Mouse (Mus musculus) olfactory bulb, adult 2 months (tissue): ENCODE data around the gene Smurf1. TPM values are rescaled to one million over a fixed set of nuclear protein-coding genes. Genes with fewer than 3 reads are reported as not detected.

Experiments used
- H3K27ac ChIP-seq: fragments of 200-500 bp; 2 replicates; pipeline ENCODE4 v1.5.1; 2012; ENCODE audit warnings: low read depth, low read length; ENCODE audit not compliant: insufficient read depth
- H3K4me1 ChIP-seq: fragments of 200-500 bp; 2 replicates; pipeline ENCODE4 v1.6.1; 2012; ENCODE audit warnings: low read length; ENCODE audit not compliant: control insufficient read depth, insufficient read depth
- H3K4me3 ChIP-seq: fragments of 200-500 bp; 2 replicates; pipeline ENCODE4 v1.5.1; 2012; ENCODE audit warnings: mild to moderate bottlenecking, low read depth, low read length, moderate library complexity; ENCODE audit not compliant: insufficient read depth
- CTCF ChIP-seq: fragments of 200-500 bp; IDR thresholded peaks from 2 replicates; pipeline ENCODE4 v1.5.1; 2012; ENCODE audit warnings: low read depth, mild to moderate bottlenecking, low read length, moderate library complexity; ENCODE audit not compliant: insufficient read depth
- POLR2A ChIP-seq: fragments of 200-500 bp; IDR thresholded peaks from 2 replicates; pipeline ENCODE4 v1.6.1; 2012; ENCODE audit warnings: mild to moderate bottlenecking, low read depth, low read length, moderate library complexity; ENCODE audit not compliant: insufficient read depth
- WGBS: fragments of 180-500 bp; shearing (Covaris S2); methylation state at CpG from one replicate; pipeline ENCODE4 v1.1.7; 2018; 5-methylcytosine and 5-hydroxymethylcytosine counted together
- polyA plus RNA-seq: library from polyadenylated mRNA; stranded (reverse); fragments of >200 nt; gene quantifications from 2 replicates; pipeline ENCODE4 v1.2.4, GENCODE M21; 2012; ENCODE audit warnings: low replicate concordance; ENCODE audit not compliant: missing spikeins, insufficient read depth, insufficient read length

Smurf1 gene
- not detected in 2 replicates for polyA plus RNA-seq

DNA sequence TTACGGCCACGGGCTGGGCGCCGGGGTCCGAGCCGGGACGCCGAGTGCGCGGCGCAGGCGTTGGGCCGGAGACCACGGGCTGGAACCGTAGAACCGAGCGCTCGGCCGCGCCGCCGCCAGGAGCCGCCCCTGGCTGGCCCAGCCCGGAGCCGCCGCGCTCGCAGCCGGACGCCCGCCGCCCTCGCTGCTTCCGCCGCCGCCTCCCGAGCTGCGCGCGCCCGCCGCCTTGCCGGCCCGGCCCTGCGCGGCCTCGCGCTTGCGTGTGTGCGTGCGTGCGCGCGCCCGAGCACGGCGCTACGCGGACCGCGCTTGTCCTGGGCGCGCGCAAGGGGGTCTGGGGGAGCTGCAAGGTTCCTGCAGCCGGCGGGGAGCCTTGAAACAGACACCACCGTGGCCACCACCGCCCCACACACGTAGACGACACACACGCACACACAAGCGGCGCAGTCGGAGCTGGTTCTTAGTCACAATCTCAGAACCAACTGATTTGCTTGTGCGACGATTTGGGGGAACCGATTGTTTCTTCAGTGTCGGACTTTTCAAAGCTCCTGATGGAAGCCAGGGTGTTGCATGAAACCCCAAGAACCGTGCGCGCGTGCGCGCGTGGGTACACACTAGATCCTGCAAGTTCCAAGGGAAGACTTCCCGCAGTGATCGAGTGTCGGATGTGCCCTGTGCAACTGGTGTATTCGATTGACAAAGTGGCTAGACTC is at the start of gene Smurf1:
Gene Smurf1 (minus strand): TSS at position 209 of the 713 bp plus-strand sequence.
- no peak for TF ChIP-seq CTCF
- peak; percentile 65 for TF ChIP-seq POLR2A
- Histone ChIP-seq H3K4me3 (peak within 1 kb of the TSS; percentile 57), H3K4me1 (peaks cover 20% of the 10 kb centered on the region), H3K27ac (0 out of 2 replicates have a peak within 1 kb of the TSS, but pooled peaks have one; percentile 17)
- WGBS: 8% methylated on average over 89 of the region's 89 CpGs

DNA sequence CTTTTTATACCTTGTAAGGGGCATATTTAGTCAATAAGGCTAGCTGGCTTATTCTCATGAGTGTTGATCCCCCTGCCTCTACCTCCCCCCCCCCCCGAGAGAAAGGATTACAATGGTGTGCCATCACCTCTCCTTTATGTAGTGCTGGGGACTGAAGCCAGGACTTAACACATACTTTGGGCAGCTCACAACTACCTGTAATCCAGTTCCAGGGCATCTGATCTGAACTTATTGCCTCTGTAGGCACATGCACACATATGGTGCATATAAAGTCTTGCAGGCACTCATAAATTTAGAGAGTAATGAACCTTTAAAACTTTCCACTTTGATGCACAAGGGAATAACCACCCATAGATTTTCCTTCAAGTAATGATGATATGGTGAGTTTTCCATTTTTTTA is 48.6 kb upstream of the Smurf1 start:
- Histone ChIP-seq H3K4me3 (no peak overlapping the region), H3K4me1 (no peaks in the 10 kb centered on the region), H3K27ac (no peak overlapping the region)
- 92% methylated on average over 1 of the region's 1 CpGs for WGBS
- TF ChIP-seq CTCF (no peak), POLR2A (no peak)

DNA sequence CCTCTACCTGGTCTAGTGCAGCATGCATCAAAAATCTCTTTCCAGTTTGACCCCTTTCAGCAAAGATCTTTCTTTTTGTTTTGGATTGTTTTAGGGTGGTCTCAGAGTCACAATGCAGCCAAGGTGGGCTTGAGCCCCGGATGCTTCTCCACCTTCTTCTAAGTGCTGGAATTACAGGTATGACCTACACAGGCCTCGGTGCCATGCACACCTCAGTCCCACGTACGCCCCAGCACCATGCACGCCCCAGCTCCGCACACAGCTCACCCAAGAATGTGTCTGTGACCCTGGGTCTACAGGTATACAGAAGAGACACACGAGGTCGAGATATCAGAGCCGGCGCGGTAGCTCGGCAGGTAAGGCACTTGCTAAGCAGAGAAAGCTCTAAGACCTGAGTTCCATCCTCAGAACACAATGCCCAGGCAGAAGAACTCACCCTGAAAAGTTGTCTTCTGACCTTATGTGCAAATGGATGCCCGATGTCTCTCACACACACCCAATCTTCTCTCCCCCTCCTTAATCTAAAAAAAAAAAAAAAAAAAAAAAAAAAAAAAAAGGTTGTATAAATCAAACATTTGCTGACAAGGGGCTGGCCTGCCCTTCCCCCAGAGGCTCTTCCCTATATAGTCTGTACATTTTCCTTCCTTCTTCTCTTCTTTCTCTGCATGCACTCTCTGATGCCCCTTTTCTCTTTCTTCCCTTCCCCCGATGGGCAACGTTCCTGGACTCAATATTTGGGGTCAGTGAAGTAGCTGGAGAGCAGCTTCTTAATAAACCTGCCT is 43.4 kb upstream of the Smurf1 start:
- 92% methylated on average over 15 of the region's 15 CpGs for WGBS
- H3K4me3 ChIP-seq: no peak overlapping the region
- TF ChIP-seq POLR2A: no peak
- no peak for TF ChIP-seq CTCF
- no peaks in the 10 kb centered on the region for H3K4me1 ChIP-seq
- H3K27ac ChIP-seq: no peak overlapping the region

DNA sequence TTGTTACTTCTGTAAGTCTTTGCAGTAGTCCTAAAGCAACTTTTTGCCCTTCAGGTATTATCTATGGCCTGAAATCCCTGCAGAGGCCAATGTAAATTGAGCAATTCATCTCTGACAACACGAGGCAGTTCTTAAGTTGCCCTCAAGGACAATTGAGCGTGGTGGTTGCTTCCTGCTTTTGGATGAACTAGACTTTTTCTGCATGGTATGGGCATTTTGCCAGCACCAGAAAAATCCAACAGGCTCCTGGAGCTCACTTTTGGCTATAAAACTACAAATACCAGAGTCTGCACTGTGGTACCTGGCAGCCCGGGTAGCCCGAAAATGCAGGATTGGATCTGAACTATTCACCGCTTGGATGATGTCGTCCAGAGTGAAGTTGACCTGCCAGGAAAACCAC is 39.9 kb upstream of the Smurf1 start:
- TF ChIP-seq POLR2A (no peak), CTCF (no peak)
- H3K4me3 ChIP-seq: no peak overlapping the region
- H3K4me1 ChIP-seq: no peaks in the 10 kb centered on the region
- no peak overlapping the region for H3K27ac ChIP-seq
- 87% methylated on average over 6 of the region's 6 CpGs for WGBS

DNA sequence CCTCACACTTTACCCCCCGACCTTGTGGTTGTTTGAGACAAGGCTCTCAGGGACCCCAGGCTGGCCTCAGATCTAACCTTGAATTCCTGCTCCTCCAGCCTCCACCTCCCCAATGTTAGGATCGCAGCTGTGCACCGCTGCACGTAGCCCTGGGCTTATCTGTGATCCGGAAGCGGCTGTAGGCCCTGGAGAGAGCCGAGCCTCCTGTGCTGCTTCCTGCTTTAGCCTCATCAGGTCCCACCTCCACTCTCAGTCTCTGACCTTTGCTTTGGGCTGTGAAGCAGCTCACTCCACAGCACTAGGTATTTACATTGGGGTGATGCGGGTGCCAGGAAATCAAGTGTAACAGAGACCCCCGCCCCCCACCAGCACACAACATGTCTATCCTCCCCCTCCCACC is 38.8 kb upstream of the Smurf1 start:
- Histone ChIP-seq H3K4me3 (no peak overlapping the region), H3K27ac (no peak overlapping the region), H3K4me1 (no peaks in the 10 kb centered on the region)
- no peak for TF ChIP-seq CTCF
- TF ChIP-seq POLR2A: no peak
- 94% methylated on average over 9 of the region's 9 CpGs for WGBS

DNA sequence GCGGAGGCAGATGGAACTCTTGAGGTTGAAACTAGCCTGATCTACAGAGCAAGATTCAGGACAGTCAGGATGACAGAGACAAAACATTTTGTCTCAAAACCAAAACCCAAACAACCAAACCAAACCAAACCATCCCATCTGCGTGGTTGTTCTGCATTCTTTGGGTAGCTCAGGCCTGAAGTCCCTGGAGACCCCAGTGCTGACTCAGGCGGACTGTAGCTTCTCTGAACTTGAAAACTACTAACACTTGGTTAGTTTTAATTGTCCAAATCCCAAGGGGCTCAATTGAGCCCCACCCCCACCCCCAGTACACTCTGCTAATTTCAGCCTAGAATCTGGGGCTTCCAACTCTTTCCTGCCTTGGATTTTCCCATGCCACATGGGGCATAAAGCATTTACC is 37.7 kb upstream of the Smurf1 start:
- no peaks in the 10 kb centered on the region for H3K4me1 ChIP-seq

DNA sequence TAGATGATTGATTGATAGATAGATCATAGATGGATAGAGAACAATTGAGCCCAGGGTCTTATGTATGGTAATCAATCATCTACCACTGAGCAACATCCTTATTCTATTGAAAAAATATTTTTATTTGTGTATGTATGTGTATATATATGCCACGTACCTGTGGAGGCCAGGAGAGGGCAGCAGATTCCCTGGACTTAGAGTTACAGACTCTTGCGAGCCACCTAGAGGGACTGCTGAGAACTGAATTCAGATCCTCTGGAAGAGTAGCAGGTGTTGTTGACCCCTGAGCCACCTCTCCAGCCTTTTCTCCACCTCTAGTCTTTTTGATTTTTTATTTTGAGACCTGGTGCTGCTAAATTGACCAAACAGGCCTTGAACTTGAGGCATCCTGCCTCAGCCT is 32.8 kb upstream of the Smurf1 start:
- Histone ChIP-seq H3K27ac (no peak overlapping the region), H3K4me1 (no peaks in the 10 kb centered on the region), H3K4me3 (no peak overlapping the region)
- 62% methylated on average over 2 of the region's 2 CpGs for WGBS
- TF ChIP-seq CTCF (no peak), POLR2A (no peak)

More for the DNA sequence above, 37.7 kb upstream of the Smurf1 start:
- TF ChIP-seq CTCF: no peak
- no peak for TF ChIP-seq POLR2A
- Histone ChIP-seq H3K27ac (no peak overlapping the region), H3K4me3 (no peak overlapping the region)
- 91% methylated on average over 3 of the region's 3 CpGs for WGBS

DNA sequence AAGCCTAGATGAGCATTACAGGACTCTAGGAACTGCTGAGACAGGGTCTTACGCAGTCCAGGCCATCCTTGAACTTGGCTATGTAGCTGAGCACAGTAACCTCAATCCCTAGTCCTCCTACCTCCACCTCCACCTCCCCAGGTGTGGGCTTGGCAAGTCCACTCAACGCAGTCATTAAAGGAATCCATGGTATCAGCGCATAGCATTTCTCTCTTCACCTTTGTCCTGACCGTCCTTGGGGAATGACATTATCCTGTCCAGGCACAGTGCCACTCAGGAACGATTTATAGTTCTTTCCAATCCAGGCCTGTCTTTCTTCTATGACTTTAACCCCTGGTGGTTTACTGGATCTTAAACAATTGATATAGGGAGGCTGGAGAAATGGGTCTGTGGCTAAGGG is 24.8 kb upstream of the Smurf1 start:
- Histone ChIP-seq H3K4me1 (no peaks in the 10 kb centered on the region), H3K27ac (no peak overlapping the region), H3K4me3 (no peak overlapping the region)
- 67% methylated on average over 5 of the region's 5 CpGs for WGBS
- no peak for TF ChIP-seq POLR2A
- no peak for TF ChIP-seq CTCF

DNA sequence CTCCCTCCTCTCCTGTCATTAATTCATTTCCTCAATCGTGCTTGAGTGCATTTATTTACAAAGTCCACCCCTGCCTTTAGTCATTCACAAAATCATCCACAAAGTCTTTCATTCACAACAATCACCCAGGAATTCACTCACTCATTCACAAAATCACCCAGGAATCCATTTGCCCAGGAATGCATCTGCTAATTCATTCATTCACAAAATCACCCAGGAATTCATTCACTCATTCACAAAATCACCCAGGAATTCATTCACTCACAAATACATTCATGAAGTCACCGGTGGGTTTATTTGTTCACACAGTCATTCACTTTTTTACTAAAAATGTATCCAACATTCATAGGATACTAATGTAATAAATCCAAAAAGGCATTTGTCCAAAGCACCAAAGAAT is 24.4 kb upstream of the Smurf1 start:
- Histone ChIP-seq H3K27ac (no peak overlapping the region), H3K4me3 (no peak overlapping the region), H3K4me1 (no peaks in the 10 kb centered on the region)
- 25% methylated on average over 2 of the region's 2 CpGs for WGBS
- TF ChIP-seq CTCF (no peak), POLR2A (no peak)
